Mouse (Mus musculus) liver, embryonic 14 days (tissue): ENCODE measurements around the gene Prss27. TPM values are rescaled to one million over a fixed set of nuclear protein-coding genes. Genes with fewer than 3 reads are reported as not detected.

ENCODE experiments used
- polyA plus RNA-seq: library from polyadenylated mRNA; depleted of rRNA; stranded (reverse); fragments of >200 nt; gene quantifications from 2 replicates; pipeline ENCODE4 v1.2.3, GENCODE M21; 2012; rRNA removed

The Prss27 gene
- 0.10 TPM in 1 of 2 replicates, not detected in the other for polyA plus RNA-seq

GRCm38 (mm10) chr17:24037844-24038243 is at the start of gene Prss27:
Gene Prss27, plus strand, starts transcription at chr17:24038144.

GRCm38 (mm10) chr17:23997901-23998300 is 40.0 kb upstream of the Prss27 start, which contains the start of gene Prss22:
Gene Prss22, minus strand, starts transcription at chr17:23998100.

GRCm38 (mm10) chr17:24072919-24073696 is 35.2 kb downstream of the Prss27 start, which contains the start of gene Kctd5:
Gene Kctd5, minus strand, starts transcription at chr17:24073485.

Other genes starting within 250 kb of the Prss27 start
- gene Srrm2, start 247.6 kb upstream of the Prss27 start, polyA plus RNA-seq: 104 and 131 TPM in 2 replicates
- 283 and 297 TPM in 2 replicates for gene Elob, start 209.0 kb upstream of the Prss27 start, polyA plus RNA-seq
- not detected in 2 replicates for gene Prss33, start 202.1 kb upstream of the Prss27 start, polyA plus RNA-seq
- gene Prss32, start 194.3 kb upstream of the Prss27 start, polyA plus RNA-seq: not detected in 2 replicates
- 0.11 and 0.14 TPM in 2 replicates for gene Prss41, start 194.0 kb upstream of the Prss27 start, polyA plus RNA-seq
- gene Prss21, start 170.1 kb upstream of the Prss27 start, polyA plus RNA-seq: not detected in 2 replicates
- gene Dcpp1, start 157.3 kb upstream of the Prss27 start, polyA plus RNA-seq: not detected in 2 replicates
- not detected in 2 replicates for gene Dcpp2, start 157.3 kb upstream of the Prss27 start, polyA plus RNA-seq
- gene Dcpp3, start 120.7 kb upstream of the Prss27 start, polyA plus RNA-seq: not detected in 2 replicates
- gene Sbp, start 96.5 kb upstream of the Prss27 start, polyA plus RNA-seq: 0.02 TPM in 1 of 2 replicates, not detected in the other
- not detected in 2 replicates for gene Sbpl, start 82.9 kb upstream of the Prss27 start, polyA plus RNA-seq
- gene Prss30, start 57.6 kb upstream of the Prss27 start, polyA plus RNA-seq: 0.06 and 0.09 TPM in 2 replicates
- gene Prss22, start 40.0 kb upstream of the Prss27 start, polyA plus RNA-seq: 0.05 TPM in 1 of 2 replicates, not detected in the other
- gene Kctd5, start 35.3 kb downstream of the Prss27 start, polyA plus RNA-seq: 9.7 and 11.2 TPM in 2 replicates
- gene Pdpk1, start 112.8 kb downstream of the Prss27 start, polyA plus RNA-seq: 9.2 and 11.4 TPM in 2 replicates
- 9.5 and 10.5 TPM in 2 replicates for gene Amdhd2, start 125.6 kb downstream of the Prss27 start, polyA plus RNA-seq
- gene Atp6v0c, start 131.6 kb downstream of the Prss27 start, polyA plus RNA-seq: 198 and 244 TPM in 2 replicates
- 12.2 and 15.2 TPM in 2 replicates for gene Tbc1d24, start 167.4 kb downstream of the Prss27 start, polyA plus RNA-seq
- gene Ntn3, start 171.4 kb downstream of the Prss27 start, polyA plus RNA-seq: 0.45 and 0.63 TPM in 2 replicates
- gene Tedc2, start 182.7 kb downstream of the Prss27 start, polyA plus RNA-seq: 15.4 and 18.1 TPM in 2 replicates
- gene Ccnf, start 213.3 kb downstream of the Prss27 start, polyA plus RNA-seq: 33.9 and 39.6 TPM in 2 replicates